In genomic region chr6:49821961-49822870, GRCm38 (mm10) we compare ENCODE assay signal across 8 mouse cellular contexts. TPM values are rescaled to one million over a fixed set of nuclear protein-coding genes. Genes with fewer than 3 reads are reported as not detected.
DNase-seq lines count a peak whose midpoint lies in the region; ATAC-seq and TF ChIP-seq lines count a peak whose summit lies in the region.

Gene Npy, plus strand, starts transcription at chr6:49822710.

- peaks cover 5% of the 10 kb centered on the region; the same call in 1 of the 2 replicates for H3K4me1 ChIP-seq in forebrain, embryonic 14.5 days (ENCODE audit: control insufficient read depth, insufficient read depth, low read length)
- 0 out of 2 replicates have a peak, but pooled peaks cover 5% of the 10 kb centered on the region for H3K4me1 ChIP-seq in stomach, postnatal 0 days (replicated peaks; ENCODE audit: control insufficient read depth, insufficient read depth)

- WGBS in forebrain, embryonic 14.5 days: under 1% methylated on average over 66 of the region's 66 CpGs
- WGBS in stomach, postnatal 0 days: 1% methylated on average over 65 of the region's 66 CpGs

- no peaks in the 10 kb centered on the region for H3K36me3 ChIP-seq in forebrain, embryonic 14.5 days (ENCODE audit: control insufficient read depth, insufficient read depth, low read length)
- H3K36me3 ChIP-seq in stomach, postnatal 0 days (ENCODE audit: control insufficient read depth, insufficient read depth, low read length): no peaks in the 10 kb centered on the region

- intact Hi-C loops in gastrocnemius, adult 2 months (cut with DNase I): no loop called here
- intact Hi-C loops in left cerebral cortex, postnatal 14 days (cut with DNase I): no loop called here

- DNase-seq in gastrocnemius, adult 2 months: peak; percentile 20
- DNase-seq in gastrocnemius, adult 18-20 months (ENCODE audit: low spot score): no peak
- DNase-seq in adrenal gland, postnatal 25 days: peak; percentile 64
- DNase-seq in forebrain, embryonic 14.5 days (ENCODE audit: low spot score): peak; percentile 46
- DNase-seq in induced T-regulatory cell, adult 2 months (ENCODE audit: low read depth): peak; percentile 37
- DNase-seq in left cerebral cortex, postnatal 14 days (ENCODE audit: low spot score in 2 of 2): peak in 1 of 2 experiments; percentile 11
- DNase-seq in stomach, postnatal 0 days (ENCODE audit: low spot score): peak; percentile 39

- peak within 1 kb of the TSS; percentile 68 for H3K4me3 ChIP-seq in gastrocnemius, adult 2 months
- peak within 1 kb of the TSS; percentile 39 for H3K4me3 ChIP-seq in forebrain, embryonic 14.5 days (ENCODE audit: low read depth, low read length)
- peak within 1 kb of the TSS; percentile 40 for H3K4me3 ChIP-seq in stomach, postnatal 0 days (ENCODE audit: low read depth, low read length)

- H3K27me3 ChIP-seq in forebrain, embryonic 14.5 days (replicated peaks; ENCODE audit: control insufficient read depth, insufficient read depth, low read length): peaks cover 47% of the 10 kb centered on the region
- H3K27me3 ChIP-seq in stomach, postnatal 0 days (ENCODE audit: control insufficient read depth, insufficient read depth, low read length): peaks cover 11% of the 10 kb centered on the region

- H3K9ac ChIP-seq in forebrain, embryonic 14.5 days (ENCODE audit: low read length): peak within 1 kb of the TSS; percentile 52
- no peak within 1 kb of the TSS for H3K9ac ChIP-seq in stomach, postnatal 0 days (ENCODE audit: low read length)

- no peak within 1 kb of the TSS for H3K27ac ChIP-seq in gastrocnemius, adult 2 months
- H3K27ac ChIP-seq in forebrain, embryonic 14.5 days (ENCODE audit: low read depth, low read length): no peak within 1 kb of the TSS
- H3K27ac ChIP-seq in stomach, postnatal 0 days (replicated peaks): no peak within 1 kb of the TSS

- peak within 1 kb of the TSS; percentile 83 for H3K4me2 ChIP-seq in forebrain, embryonic 14.5 days (ENCODE audit: low read length)
- peak within 1 kb of the TSS; percentile 66 for H3K4me2 ChIP-seq in stomach, postnatal 0 days (replicated peaks; ENCODE audit: low read depth)

- no peak for TF ChIP-seq EP300 in stomach, postnatal 0 days (optimal IDR thresholded peaks at IDR 0.05)

- no peak for TF ChIP-seq CTCF in gastrocnemius, adult 2 months (IDR thresholded peaks at IDR 0.05)
- no peak for TF ChIP-seq CTCF in stomach, postnatal 0 days (IDR thresholded peaks at IDR 0.05; ENCODE audit: low read depth)

- peak; percentile 72 for ATAC-seq in forebrain, embryonic 14.5 days
- ATAC-seq in megakaryocyte-erythroid progenitor cell, adult 5-6 weeks (replicated peaks; ENCODE audit: low FRiP score, low TSS enrichment, poor library complexity, severe bottlenecking): peak; percentile 65
- no peak for ATAC-seq in stomach, postnatal 0 days (ENCODE audit: low FRiP score, low TSS enrichment)

- no peaks in the 10 kb centered on the region for H3K9me3 ChIP-seq in forebrain, embryonic 14.5 days (replicated peaks; ENCODE audit: control insufficient read depth, low read length)
- H3K9me3 ChIP-seq in stomach, postnatal 0 days (ENCODE audit: control insufficient read depth, low read length): no peaks in the 10 kb centered on the region

RNA-seq across cellular contexts. Expression of gene Npy, which starts in this region (rescaled TPM):
- total RNA-seq in gastrocnemius, adult 2 months (2021): not detected
- total RNA-seq in gastrocnemius, adult 18-20 months (2021): not detected
- total RNA-seq in adrenal gland, postnatal 25 days (2021): 506 TPM in 2 replicates
- polyA plus RNA-seq in forebrain, embryonic 14.5 days (2014; fragmentation: Nextera tagmentation; extraction: Ambion mirVana): 107 and 115 TPM in 2 replicates
- total RNA-seq in left cerebral cortex, postnatal 14 days (2021): 100 to 1,000 TPM; 178 to 193 TPM
- not detected in 2 replicates for total RNA-seq in megakaryocyte-erythroid progenitor cell, adult 5-6 weeks (2014; fragmentation: Nextera tagmentation)
- total RNA-seq in megakaryocyte-erythroid progenitor cell, adult 5-6 weeks (2017): not detected in 2 replicates
- 3.3 and 4.5 TPM in 2 replicates for polyA plus RNA-seq in stomach, postnatal 0 days (2015; fragmentation: Nextera tagmentation; extraction: Ambion mirVana)

Comparison
In these comparisons a context has a peak if more than half of its experiments do, and no peak if none do; other contexts are left out.
1. RNA of gene Npy (total RNA-seq): 506 TPM in adrenal gland, postnatal 25 days and 178 to 193 TPM in left cerebral cortex, postnatal 14 days; not detected in gastrocnemius, adult 2 months, not detected in gastrocnemius, adult 18-20 months and not detected in megakaryocyte-erythroid progenitor cell, adult 5-6 weeks; every median in the first group is over 100 times any median in the second.
2. RNA of gene Npy (polyA plus RNA-seq): 107 to 115 TPM in forebrain, embryonic 14.5 days; 3.3 to 4.5 TPM in stomach, postnatal 0 days; every median in the first group is over 10 times any median in the second.
3. Peak in DNase-seq and H3K4me3 ChIP-seq in gastrocnemius, adult 2 months; RNA of the gene not detected or under 1 TPM.
4. Peak in ATAC-seq in megakaryocyte-erythroid progenitor cell, adult 5-6 weeks; RNA of the gene not detected or under 1 TPM.
5. Peak in every context shown above with its lines, with median percentiles within 50 percentile points of each other: H3K4me3 ChIP-seq.